Mouse (Mus musculus): Measurements from ENCODE around the gene Fra10ac1.

Gene Fra10ac1

GRCm38 (mm10) chr19:38223905-38224684, at the start of gene Fra10ac1:
Fra10ac1 (minus strand) TSS chr19:38224156.
- peak; percentile 92 for DNase-seq (ENCODE audit: low read depth, low spot score)

- DNase-seq (ENCODE audit: low read depth, low spot score), result no peak
These were observed 47.1 kb upstream of the Fra10ac1 start for GRCm38 (mm10) chr19:38271071-38271470.

GRCm38 (mm10) chr19:38267469-38267868, 43.5 kb upstream of the Fra10ac1 start:
- DNase-seq (ENCODE audit: low read depth, low spot score), result no peak

GRCm38 (mm10) chr19:38265767-38266166, 41.8 kb upstream of the Fra10ac1 start:
- DNase-seq (ENCODE audit: low read depth, low spot score), result peak; percentile 41

- DNase-seq (ENCODE audit: low read depth, low spot score), result no peak
These were observed 40.8 kb upstream of the Fra10ac1 start, which contains the start of gene Lgi1 for GRCm38 (mm10) chr19:38264505-38265500. Lgi1 (plus strand) TSS chr19:38264536.

GRCm38 (mm10) chr19:38263829-38264504, 40.0 kb upstream of the Fra10ac1 start:
- DNase-seq (ENCODE audit: low read depth, low spot score), result no peak

GRCm38 (mm10) chr19:38261351-38261750, 37.4 kb upstream of the Fra10ac1 start:
- DNase-seq (ENCODE audit: low read depth, low spot score), result no peak

GRCm38 (mm10) chr19:38260346-38260745, 36.4 kb upstream of the Fra10ac1 start:
- DNase-seq (ENCODE audit: low read depth, low spot score), result no peak

- DNase-seq (ENCODE audit: low read depth, low spot score), result no peak
These were observed 35.5 kb upstream of the Fra10ac1 start for GRCm38 (mm10) chr19:38259436-38259835.

- DNase-seq (ENCODE audit: low read depth, low spot score), result no peak
These were observed 34.7 kb upstream of the Fra10ac1 start for GRCm38 (mm10) chr19:38258651-38259065.

- DNase-seq (ENCODE audit: low read depth, low spot score), result no peak
These were observed 29.8 kb upstream of the Fra10ac1 start for GRCm38 (mm10) chr19:38253796-38254195.

- no peak for DNase-seq (ENCODE audit: low read depth, low spot score)
These were observed 25.7 kb upstream of the Fra10ac1 start for GRCm38 (mm10) chr19:38249627-38250026.

GRCm38 (mm10) chr19:38246177-38246622, 22.2 kb upstream of the Fra10ac1 start:
- no peak for DNase-seq (ENCODE audit: low read depth, low spot score)

GRCm38 (mm10) chr19:38245361-38246176, 21.6 kb upstream of the Fra10ac1 start:
- DNase-seq (ENCODE audit: low read depth, low spot score), result no peak

- no peak for DNase-seq (ENCODE audit: low read depth, low spot score)
These were observed 20.8 kb upstream of the Fra10ac1 start for GRCm38 (mm10) chr19:38244748-38245147.

GRCm38 (mm10) chr19:38242314-38242852, 18.4 kb upstream of the Fra10ac1 start:
- DNase-seq (ENCODE audit: low read depth, low spot score), result no peak

- DNase-seq (ENCODE audit: low read depth, low spot score), result no peak
These were observed 14.4 kb upstream of the Fra10ac1 start for GRCm38 (mm10) chr19:38238213-38238951.

GRCm38 (mm10) chr19:38237834-38238212, 13.9 kb upstream of the Fra10ac1 start:
- no peak for DNase-seq (ENCODE audit: low read depth, low spot score)

- DNase-seq (ENCODE audit: low read depth, low spot score), result no peak
These were observed 12.6 kb upstream of the Fra10ac1 start for GRCm38 (mm10) chr19:38236526-38236925.

- peak; percentile 41 for DNase-seq (ENCODE audit: low read depth, low spot score)
These were observed 8.6 kb upstream of the Fra10ac1 start for GRCm38 (mm10) chr19:38232516-38232915.
